Mouse (Mus musculus) G1E-ER4 (cell line): ENCODE results near the gene Npas2. TPM values are rescaled to one million over a fixed set of nuclear protein-coding genes. Genes with fewer than 3 reads are reported as not detected.

Source experiments
- GATA1 ChIP-seq: IDR thresholded peaks from one replicate; pipeline ENCODE4 v1.8.0; 2012; ENCODE audit warnings: low read length, inconsistent platforms
- polyA plus RNA-seq: library from polyadenylated mRNA; stranded (reverse); fragments of >175 nt; gene quantifications from 2 replicates; pipeline ENCODE4 v1.2.3, GENCODE M21; 2012

The Npas2 gene
- polyA plus RNA-seq, 1 experiment, result not detected

- TF ChIP-seq GATA1, result no peak
Observed at GRCm38 (mm10) chr1:39196126-39196525, 2.6 kb downstream of the Npas2 start.

- TF ChIP-seq GATA1, result no peak
Observed at GRCm38 (mm10) chr1:39196676-39197375, 3.3 kb downstream of the Npas2 start.

- TF ChIP-seq GATA1, result no peak
Observed at GRCm38 (mm10) chr1:39205021-39205420, 11.5 kb downstream of the Npas2 start.

- no peak for TF ChIP-seq GATA1
Observed at GRCm38 (mm10) chr1:39205697-39206096, 12.2 kb downstream of the Npas2 start.

- no peak for TF ChIP-seq GATA1
Observed at GRCm38 (mm10) chr1:39206942-39207341, 13.4 kb downstream of the Npas2 start.

- TF ChIP-seq GATA1, result no peak
Observed at GRCm38 (mm10) chr1:39210928-39211327, 17.4 kb downstream of the Npas2 start.

GRCm38 (mm10) chr1:39212982-39213381, 19.5 kb downstream of the Npas2 start:
- TF ChIP-seq GATA1, result no peak

GRCm38 (mm10) chr1:39217584-39217983, 24.1 kb downstream of the Npas2 start:
- no peak for TF ChIP-seq GATA1

GRCm38 (mm10) chr1:39228401-39228800, 34.9 kb downstream of the Npas2 start:
- TF ChIP-seq GATA1, result no peak

- no peak for TF ChIP-seq GATA1
Observed at GRCm38 (mm10) chr1:39230021-39230420, 36.5 kb downstream of the Npas2 start.

- no peak for TF ChIP-seq GATA1
Observed at GRCm38 (mm10) chr1:39234815-39235449, 41.4 kb downstream of the Npas2 start.

- no peak for TF ChIP-seq GATA1
Observed at GRCm38 (mm10) chr1:39237503-39238255, 44.1 kb downstream of the Npas2 start.

GRCm38 (mm10) chr1:39240860-39241584, 47.5 kb downstream of the Npas2 start:
- TF ChIP-seq GATA1, result no peak

GRCm38 (mm10) chr1:39244726-39245125, 51.2 kb downstream of the Npas2 start:
- no peak for TF ChIP-seq GATA1

- no peak for TF ChIP-seq GATA1
Observed at GRCm38 (mm10) chr1:39251679-39252078, 58.1 kb downstream of the Npas2 start.

- no peak for TF ChIP-seq GATA1
Observed at GRCm38 (mm10) chr1:39253771-39254170, 60.2 kb downstream of the Npas2 start.
